Mouse (Mus musculus) brown adipose tissue, adult 24 weeks (tissue): Measurements from ENCODE around the gene Acot1. TPM values are rescaled to one million over a fixed set of nuclear protein-coding genes. Genes with fewer than 3 reads are reported as not detected.

Experiments used
- H3K27ac ChIP-seq: fragments of 200-500 bp; replicated peaks from 2 replicates; pipeline ENCODE4 v1.5.1; 2012; ENCODE audit warnings: low read depth, mild to moderate bottlenecking, low read length
- H3K4me1 ChIP-seq: fragments of 200-500 bp; 2 replicates; pipeline ENCODE4 v1.6.1; 2012; ENCODE audit warnings: low read length, mixed read lengths; ENCODE audit not compliant: control insufficient read depth, insufficient read depth, insufficient read length
- H3K4me3 ChIP-seq: fragments of 200-500 bp; 2 replicates; pipeline ENCODE4 v1.5.1; 2012; ENCODE audit warnings: low read depth, mild to moderate bottlenecking, low read length, moderate library complexity; ENCODE audit not compliant: insufficient read depth
- polyA plus RNA-seq: library from polyadenylated mRNA; stranded (reverse); fragments of >200 nt; gene quantifications from 2 replicates; pipeline ENCODE4 v1.2.4, GENCODE M21; 2012; ENCODE audit not compliant: missing spikeins, insufficient read depth, insufficient read length

Acot1 gene
- polyA plus RNA-seq, 1 experiment, result 5.2 TPM

GRCm38 (mm10) chr12:84064621-84065020, 55.3 kb downstream of the Acot1 start:
- Histone ChIP-seq H3K27ac (no peak overlapping the region), H3K4me3 (no peak overlapping the region), H3K4me1 (peaks cover 2% of the 10 kb centered on the region; the same call in 1 of the 2 replicates)

GRCm38 (mm10) chr12:84067752-84068151, 58.5 kb downstream of the Acot1 start:
- Histone ChIP-seq H3K27ac (no peak overlapping the region), H3K4me1 (peaks cover 2% of the 10 kb centered on the region; the same call in 1 of the 2 replicates), H3K4me3 (no peak overlapping the region)

Other genes with a start within 250 kb of the Acot1 start
- gene Papln, start 245.9 kb upstream of the Acot1 start, polyA plus RNA-seq, result 0.59 TPM in 1 of 2 replicates, not detected in the other
- 11.9 and 13.3 TPM in 2 replicates for gene Numb, start 87.6 kb upstream of the Acot1 start, polyA plus RNA-seq
- 1.3 and 2.3 TPM in 2 replicates for gene Riox1, start 58.9 kb upstream of the Acot1 start, polyA plus RNA-seq
- not detected in 2 replicates for gene Heatr4, start 24.6 kb upstream of the Acot1 start, polyA plus RNA-seq
- 58.8 and 67.3 TPM in 2 replicates for gene Acot2, start 21.6 kb upstream of the Acot1 start, polyA plus RNA-seq
- 1.5 and 2.8 TPM in 2 replicates for gene Acot4, start 28.9 kb downstream of the Acot1 start, polyA plus RNA-seq
- gene Gm49366, start 29.4 kb downstream of the Acot1 start, polyA plus RNA-seq, result not detected in 2 replicates
- gene Acot3, start 42.7 kb downstream of the Acot1 start, polyA plus RNA-seq, result not detected in 2 replicates
- gene Acot5, start 59.8 kb downstream of the Acot1 start, polyA plus RNA-seq, result not detected in 2 replicates
- gene Acot6, start 91.2 kb downstream of the Acot1 start, polyA plus RNA-seq, result 1.5 and 3.3 TPM in 2 replicates
- gene Dnal1, start 104.9 kb downstream of the Acot1 start, polyA plus RNA-seq, result 2.5 and 3.5 TPM in 2 replicates
- not detected in 2 replicates for gene Pnma1, start 139.0 kb downstream of the Acot1 start, polyA plus RNA-seq
- gene Elmsan1, start 209.4 kb downstream of the Acot1 start, polyA plus RNA-seq, result 6.9 and 9.5 TPM in 2 replicates